Mouse (Mus musculus): ENCODE measurements at regions not wholly inside any gene's neighbourhood (a gene's known extent, or its start where the extent isn't known, plus 50 kb on each side); places are given as distances from the start of the nearest gene placed in this dataset.
A peak's percentile ranks its signal among the peaks of the same experiment; 100 is the strongest.

DNA sequence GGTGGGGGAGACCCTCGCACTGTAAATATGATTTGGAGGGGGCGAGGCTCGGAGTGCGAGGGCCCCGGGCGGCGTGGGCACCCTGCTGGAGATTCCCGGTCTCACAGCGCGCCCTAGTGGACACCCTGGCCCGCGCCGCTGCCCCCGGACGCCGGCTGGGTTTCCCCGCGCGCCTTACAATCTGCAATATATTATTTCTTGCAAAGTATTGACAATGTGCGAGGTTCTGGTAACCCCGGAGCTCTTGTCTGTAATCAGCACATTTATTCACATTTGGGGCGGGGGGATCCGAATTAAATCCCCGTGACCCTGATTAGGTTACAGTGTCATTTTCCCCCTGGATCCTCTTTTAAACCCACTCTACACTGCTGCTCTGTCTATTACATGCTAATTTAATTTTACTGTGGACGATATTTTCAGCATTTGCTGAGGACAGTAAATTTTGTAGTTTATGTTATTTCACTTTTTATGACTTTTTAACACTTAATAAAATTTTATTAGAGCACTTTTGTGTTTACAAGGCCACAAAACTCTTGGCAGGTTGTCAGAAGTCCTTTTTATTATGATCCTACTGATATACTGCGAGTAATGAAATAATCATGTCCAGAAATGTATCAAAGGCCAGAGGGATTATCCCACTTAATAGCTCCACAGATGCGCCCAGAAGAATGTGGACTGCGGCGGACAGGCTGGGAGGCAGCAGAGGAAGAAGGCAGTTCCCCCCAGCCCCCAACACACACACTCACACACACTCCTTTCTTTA lies 312.6 kb downstream of the Mtx2 start:
- WGBS, result 4% methylated on average over 29 of the region's 29 CpGs
- H3K36me3 ChIP-seq, result no peaks in the 10 kb centered on the region
- H3K9me3 ChIP-seq (replicated peaks), result no peaks in the 10 kb centered on the region
- H3K27ac ChIP-seq (replicated peaks), result no peak overlapping the region
- peak overlapping the region; percentile 54 for H3K4me3 ChIP-seq
- peaks cover 28% of the 10 kb centered on the region for H3K4me1 ChIP-seq
- peaks cover 94% of the 10 kb centered on the region for H3K27me3 ChIP-seq (ENCODE audit: low read depth, poor library complexity, severe bottlenecking)
- peak; percentile 69 for DNase-seq (ENCODE audit: low spot score)

DNA sequence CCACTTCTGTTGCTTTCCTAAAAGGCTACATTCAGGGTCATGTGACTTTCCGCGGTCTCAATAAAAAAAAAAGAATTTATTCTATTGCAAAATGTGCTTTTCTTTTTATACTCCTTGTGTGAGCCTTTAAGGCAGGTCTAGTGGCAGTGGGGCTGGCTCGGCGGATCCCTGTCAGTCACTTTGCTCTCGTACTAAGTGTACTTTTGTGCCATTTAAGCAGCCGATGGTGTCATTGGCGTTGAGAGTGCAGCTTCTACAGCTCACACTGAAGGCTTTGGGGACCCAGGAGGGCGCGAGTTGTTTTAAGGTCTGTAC lies 313.1 kb downstream of the Mtx2 start:
- Histone ChIP-seq H3K4me1 (peaks cover 28% of the 10 kb centered on the region), H3K36me3 (no peaks in the 10 kb centered on the region), H3K27me3 (ENCODE audit: low read depth, poor library complexity, severe bottlenecking) (peaks cover 93% of the 10 kb centered on the region), H3K4me3 (no peak overlapping the region), H3K27ac (replicated peaks) (no peak overlapping the region), H3K9me3 (replicated peaks) (no peaks in the 10 kb centered on the region)
- 32% methylated on average over 9 of the region's 9 CpGs for WGBS
- no peak for DNase-seq (ENCODE audit: low spot score)

DNA sequence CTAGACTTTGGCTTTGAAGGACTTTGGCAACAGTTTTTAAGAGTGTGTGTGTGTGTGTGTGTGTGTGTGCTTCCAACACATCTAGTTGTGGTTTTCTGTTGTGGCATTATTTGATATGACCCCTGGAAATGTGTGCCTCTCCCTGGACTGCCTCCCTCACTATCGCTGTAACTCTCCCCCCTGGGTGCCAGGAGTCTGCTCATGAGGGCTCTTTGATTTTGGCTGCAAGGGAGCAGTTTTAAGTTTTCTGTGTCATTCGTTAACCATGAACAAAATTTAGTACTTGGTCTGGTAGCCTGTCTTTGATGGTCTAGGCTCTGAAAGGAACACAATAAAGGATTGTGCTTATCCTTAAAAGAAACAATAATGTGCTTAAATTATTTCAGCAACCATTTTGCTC lies 313.9 kb downstream of the Mtx2 start:
- DNase-seq (ENCODE audit: low spot score), result no peak
- no peaks in the 10 kb centered on the region for H3K36me3 ChIP-seq
- 55% methylated on average over 2 of the region's 2 CpGs for WGBS
- H3K4me1 ChIP-seq, result peaks cover 28% of the 10 kb centered on the region
- no peak overlapping the region for H3K4me3 ChIP-seq
- no peak overlapping the region for H3K27ac ChIP-seq (replicated peaks)
- H3K9me3 ChIP-seq (replicated peaks), result no peaks in the 10 kb centered on the region
- peaks cover 93% of the 10 kb centered on the region for H3K27me3 ChIP-seq (ENCODE audit: low read depth, poor library complexity, severe bottlenecking)

DNA sequence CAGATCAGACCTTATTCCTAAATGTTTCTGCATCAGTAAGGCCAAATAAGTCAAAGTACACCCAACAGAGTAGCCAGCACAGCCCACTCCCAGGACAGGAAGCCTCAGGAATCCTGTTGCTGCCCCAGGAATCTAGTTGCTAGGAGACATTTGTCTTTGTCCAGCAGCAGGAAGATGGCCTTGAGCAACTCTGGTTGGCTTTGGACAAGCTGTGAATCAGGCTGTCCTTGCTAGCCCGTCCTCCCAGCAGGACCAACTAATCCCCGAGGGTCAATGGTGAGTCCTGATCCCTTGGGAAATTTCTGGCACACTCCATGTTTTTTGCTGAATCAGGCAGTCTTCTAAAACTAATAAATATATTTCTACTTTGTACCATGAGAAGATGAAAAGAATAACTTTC lies 317.1 kb downstream of the Mtx2 start:
- 4% methylated on average over 2 of the region's 2 CpGs for WGBS
- DNase-seq (ENCODE audit: low spot score), result peak; percentile 38
- H3K27me3 ChIP-seq (ENCODE audit: low read depth, poor library complexity, severe bottlenecking), result peaks cover 82% of the 10 kb centered on the region
- H3K27ac ChIP-seq (replicated peaks), result no peak overlapping the region
- H3K4me3 ChIP-seq, result no peak overlapping the region
- H3K9me3 ChIP-seq (replicated peaks), result no peaks in the 10 kb centered on the region
- H3K4me1 ChIP-seq, result peaks cover 21% of the 10 kb centered on the region
- H3K36me3 ChIP-seq, result no peaks in the 10 kb centered on the region

DNA sequence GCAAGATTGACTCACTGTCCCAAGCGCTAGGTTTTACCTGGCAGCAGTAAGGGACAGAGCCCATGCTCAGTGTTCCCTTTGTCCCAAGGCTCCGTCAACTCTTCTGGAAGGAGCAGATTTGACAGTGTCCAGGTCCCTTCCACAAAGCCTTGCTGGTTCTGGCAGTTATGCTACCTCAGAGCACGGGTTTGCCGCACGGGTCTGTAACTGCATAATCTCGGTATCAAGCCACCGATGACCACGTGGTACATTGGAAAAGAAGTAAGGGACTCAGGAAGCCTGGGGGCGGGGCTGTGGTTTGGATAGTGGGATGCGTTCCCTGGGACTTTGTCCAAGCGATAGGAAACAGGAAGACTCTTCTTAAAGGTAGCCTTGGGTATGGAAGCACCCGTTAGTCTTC lies 319.3 kb downstream of the Mtx2 start:
- H3K4me3 ChIP-seq, result no peak overlapping the region
- WGBS, result 89% methylated on average over 12 of the region's 12 CpGs
- no peak for DNase-seq (ENCODE audit: low spot score)
- H3K27me3 ChIP-seq (ENCODE audit: low read depth, poor library complexity, severe bottlenecking), result peaks cover 63% of the 10 kb centered on the region
- H3K4me1 ChIP-seq, result peaks cover 9% of the 10 kb centered on the region
- no peaks in the 10 kb centered on the region for H3K9me3 ChIP-seq (replicated peaks)
- H3K36me3 ChIP-seq, result no peaks in the 10 kb centered on the region
- H3K27ac ChIP-seq (replicated peaks), result no peak overlapping the region

DNA sequence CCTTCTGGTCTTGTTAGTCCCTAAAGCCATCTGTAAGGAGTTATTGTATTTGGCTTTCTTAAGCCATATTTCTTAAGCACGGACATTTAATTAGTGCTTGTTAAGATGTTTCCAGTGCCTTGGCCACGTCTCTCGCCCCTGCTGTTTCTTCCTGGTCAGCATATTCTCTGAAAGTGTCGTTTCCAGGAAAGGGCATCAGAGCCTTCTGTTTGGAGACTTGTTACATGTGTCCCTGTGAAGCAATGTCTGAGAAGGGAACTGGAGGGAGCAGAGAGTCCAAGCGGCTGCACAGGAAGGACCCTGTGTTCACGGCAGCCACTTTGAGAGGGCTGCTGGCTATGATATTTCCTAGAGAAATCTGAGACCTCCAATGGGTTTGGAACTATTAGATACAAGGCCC lies 320.7 kb downstream of the Mtx2 start:
- WGBS, result 76% methylated on average over 6 of the region's 6 CpGs
- H3K27me3 ChIP-seq (ENCODE audit: low read depth, poor library complexity, severe bottlenecking), result peaks cover 49% of the 10 kb centered on the region

DNA sequence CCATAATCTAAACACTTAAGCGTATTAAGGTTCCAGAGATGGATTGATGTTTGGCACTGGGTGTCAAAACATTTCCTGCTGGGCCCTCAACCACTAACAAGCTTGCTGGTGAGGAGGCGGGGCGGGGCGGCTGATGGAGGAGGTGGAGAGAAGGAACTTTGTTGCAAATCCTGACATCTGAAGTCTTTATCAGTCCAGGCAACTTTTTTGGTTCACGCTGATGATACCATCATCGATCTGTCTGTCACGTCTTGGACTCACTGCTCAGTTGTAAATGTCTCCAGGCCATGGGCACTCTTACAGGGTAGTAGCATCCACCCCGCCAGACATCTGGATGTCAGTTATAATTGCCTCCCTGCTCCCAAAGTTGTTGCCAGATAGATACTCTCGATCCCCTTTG lies 321.8 kb downstream of the Mtx2 start:
- H3K4me1 ChIP-seq, result peaks cover 8% of the 10 kb centered on the region
- H3K27ac ChIP-seq (replicated peaks), result no peak overlapping the region
- peaks cover 39% of the 10 kb centered on the region for H3K27me3 ChIP-seq (ENCODE audit: low read depth, poor library complexity, severe bottlenecking)
- DNase-seq (ENCODE audit: low spot score), result no peak
- 72% methylated on average over 9 of the region's 9 CpGs for WGBS
- no peaks in the 10 kb centered on the region for H3K9me3 ChIP-seq (replicated peaks)
- no peak overlapping the region for H3K4me3 ChIP-seq
- H3K36me3 ChIP-seq, result no peaks in the 10 kb centered on the region

More for the DNA sequence above, 320.7 kb downstream of the Mtx2 start:
- no peaks in the 10 kb centered on the region for H3K36me3 ChIP-seq
- no peak overlapping the region for H3K4me3 ChIP-seq
- H3K9me3 ChIP-seq (replicated peaks), result no peaks in the 10 kb centered on the region
- H3K27ac ChIP-seq (replicated peaks), result no peak overlapping the region
- H3K4me1 ChIP-seq, result peaks cover 9% of the 10 kb centered on the region
- DNase-seq (ENCODE audit: low spot score), result no peak

DNA sequence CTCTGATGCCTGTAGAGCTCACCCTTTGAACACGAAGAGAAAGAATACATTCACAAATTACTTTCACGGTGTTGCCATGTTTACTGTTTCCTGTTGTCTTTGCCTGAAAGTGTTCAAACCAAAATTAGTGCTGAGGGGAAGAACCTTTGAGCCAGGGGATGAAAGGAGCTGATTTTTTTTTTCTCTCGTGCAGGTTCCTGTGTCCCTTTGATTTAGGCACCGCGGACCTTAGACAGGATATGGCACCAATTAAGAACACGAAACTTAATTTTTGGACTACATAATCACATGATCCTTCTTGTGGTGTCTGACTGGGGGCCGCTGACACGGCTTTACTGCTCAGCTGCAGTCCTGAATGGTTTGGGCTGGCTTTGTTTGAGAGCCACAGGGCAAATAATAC lies 322.4 kb downstream of the Mtx2 start:
- Histone ChIP-seq H3K4me1 (peaks cover 2% of the 10 kb centered on the region), H3K36me3 (no peaks in the 10 kb centered on the region), H3K27ac (replicated peaks) (no peak overlapping the region), H3K9me3 (replicated peaks) (no peaks in the 10 kb centered on the region), H3K27me3 (ENCODE audit: low read depth, poor library complexity, severe bottlenecking) (peaks cover 37% of the 10 kb centered on the region), H3K4me3 (no peak overlapping the region)
- 73% methylated on average over 8 of the region's 8 CpGs for WGBS
- DNase-seq (ENCODE audit: low spot score), result no peak

DNA sequence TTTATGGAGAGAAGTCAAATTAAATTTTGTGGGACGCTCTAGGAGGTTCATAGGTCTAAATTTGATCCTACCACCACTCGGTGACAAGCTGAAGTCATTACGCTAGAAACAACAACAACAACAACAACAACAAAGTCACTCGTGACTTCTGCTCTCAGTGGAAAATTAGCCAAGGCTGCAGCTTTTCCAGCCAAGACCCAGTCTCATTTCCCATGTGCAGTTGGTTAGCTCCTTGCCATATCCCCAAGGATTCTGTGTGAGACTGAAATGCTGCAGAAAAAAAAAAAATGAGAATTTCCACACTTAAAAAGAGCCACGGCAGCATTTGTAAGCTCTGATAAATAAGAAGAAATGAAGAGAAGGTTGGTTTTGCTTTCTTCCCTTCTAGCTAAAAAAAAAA lies 323.4 kb downstream of the Mtx2 start:
- Histone ChIP-seq H3K27me3 (ENCODE audit: low read depth, poor library complexity, severe bottlenecking) (peaks cover 27% of the 10 kb centered on the region), H3K4me1 (no peaks in the 10 kb centered on the region), H3K9me3 (replicated peaks) (no peaks in the 10 kb centered on the region), H3K27ac (replicated peaks) (no peak overlapping the region), H3K4me3 (no peak overlapping the region), H3K36me3 (no peaks in the 10 kb centered on the region)
- no peak for DNase-seq (ENCODE audit: low spot score)
- 84% methylated on average over 5 of the region's 5 CpGs for WGBS

DNA sequence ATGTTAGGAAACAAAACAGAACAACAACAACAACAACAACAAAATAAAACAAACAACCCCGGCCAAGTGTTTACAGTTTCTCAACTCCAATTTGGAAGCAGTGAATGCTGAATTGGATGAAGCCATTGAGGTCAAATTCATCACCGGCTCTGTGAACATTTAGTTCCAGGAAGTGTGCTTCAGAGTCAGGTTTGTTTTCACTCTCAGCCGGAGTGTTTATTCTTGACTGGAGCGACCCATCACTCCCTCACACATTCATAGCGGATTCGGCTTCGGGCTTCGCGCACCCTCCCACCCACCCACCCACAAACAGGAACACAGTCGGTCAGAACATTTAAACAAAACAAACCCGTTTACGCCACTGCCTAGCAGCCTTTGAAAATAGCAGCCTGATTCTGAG lies 324.0 kb downstream of the Mtx2 start:
- H3K4me3 ChIP-seq, result no peak overlapping the region
- WGBS, result 65% methylated on average over 12 of the region's 12 CpGs
- no peaks in the 10 kb centered on the region for H3K9me3 ChIP-seq (replicated peaks)
- H3K27ac ChIP-seq (replicated peaks), result no peak overlapping the region
- no peaks in the 10 kb centered on the region for H3K36me3 ChIP-seq
- H3K4me1 ChIP-seq, result no peaks in the 10 kb centered on the region
- no peak for DNase-seq (ENCODE audit: low spot score)
- H3K27me3 ChIP-seq (ENCODE audit: low read depth, poor library complexity, severe bottlenecking), result peaks cover 22% of the 10 kb centered on the region

DNA sequence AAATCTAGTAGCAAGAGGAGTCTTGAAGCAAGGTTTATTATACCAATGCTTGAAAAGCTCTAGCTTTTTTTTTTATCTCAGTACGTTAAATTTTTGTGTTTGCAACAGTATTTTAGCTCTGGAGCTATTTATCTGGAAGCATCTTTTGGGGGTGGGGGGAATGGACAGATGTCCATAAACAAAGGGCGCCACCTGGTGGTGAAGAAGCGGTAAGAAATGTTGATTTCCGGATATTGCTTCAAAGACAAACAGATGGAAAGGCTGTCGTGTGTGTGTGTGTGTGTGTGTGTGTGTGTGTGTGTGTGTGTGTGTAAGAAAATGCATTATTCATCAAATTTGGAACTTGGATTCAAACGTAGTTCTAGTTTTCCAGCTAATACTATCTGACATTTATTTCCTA lies 325.4 kb downstream of the Mtx2 start:
- no peak overlapping the region for H3K27ac ChIP-seq (replicated peaks)
- WGBS, result 9% methylated on average over 6 of the region's 6 CpGs
- peak; percentile 42 for DNase-seq (ENCODE audit: low spot score)
- no peaks in the 10 kb centered on the region for H3K4me1 ChIP-seq
- H3K4me3 ChIP-seq, result no peak overlapping the region
- no peaks in the 10 kb centered on the region for H3K9me3 ChIP-seq (replicated peaks)
- H3K27me3 ChIP-seq (ENCODE audit: low read depth, poor library complexity, severe bottlenecking), result peaks cover 15% of the 10 kb centered on the region
- H3K36me3 ChIP-seq, result no peaks in the 10 kb centered on the region

DNA sequence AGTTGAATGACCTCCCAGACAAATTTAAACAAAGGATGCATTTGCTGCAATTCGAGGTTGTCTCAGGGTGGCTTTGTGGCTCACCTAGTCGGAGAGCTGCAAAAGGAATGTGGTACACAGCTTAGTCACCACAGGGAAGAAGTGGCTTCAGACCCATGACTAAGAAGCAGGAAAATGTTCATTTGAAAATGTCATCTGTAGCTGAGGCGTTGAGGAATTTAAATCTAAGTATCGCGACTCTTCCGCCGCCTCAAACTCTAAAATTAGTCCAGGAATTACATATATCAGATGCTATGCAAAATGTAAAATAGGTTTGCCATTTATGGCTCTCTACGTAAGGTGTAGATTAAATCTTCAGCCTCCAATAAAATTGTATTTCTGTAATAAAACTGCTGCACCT lies 325.9 kb downstream of the Mtx2 start:
- Histone ChIP-seq H3K4me1 (no peaks in the 10 kb centered on the region), H3K9me3 (replicated peaks) (no peaks in the 10 kb centered on the region), H3K4me3 (no peak overlapping the region), H3K27me3 (ENCODE audit: low read depth, poor library complexity, severe bottlenecking) (peaks cover 9% of the 10 kb centered on the region), H3K27ac (replicated peaks) (no peak overlapping the region), H3K36me3 (no peaks in the 10 kb centered on the region)
- no peak for DNase-seq (ENCODE audit: low spot score)
- 91% methylated on average over 8 of the region's 8 CpGs for WGBS

DNA sequence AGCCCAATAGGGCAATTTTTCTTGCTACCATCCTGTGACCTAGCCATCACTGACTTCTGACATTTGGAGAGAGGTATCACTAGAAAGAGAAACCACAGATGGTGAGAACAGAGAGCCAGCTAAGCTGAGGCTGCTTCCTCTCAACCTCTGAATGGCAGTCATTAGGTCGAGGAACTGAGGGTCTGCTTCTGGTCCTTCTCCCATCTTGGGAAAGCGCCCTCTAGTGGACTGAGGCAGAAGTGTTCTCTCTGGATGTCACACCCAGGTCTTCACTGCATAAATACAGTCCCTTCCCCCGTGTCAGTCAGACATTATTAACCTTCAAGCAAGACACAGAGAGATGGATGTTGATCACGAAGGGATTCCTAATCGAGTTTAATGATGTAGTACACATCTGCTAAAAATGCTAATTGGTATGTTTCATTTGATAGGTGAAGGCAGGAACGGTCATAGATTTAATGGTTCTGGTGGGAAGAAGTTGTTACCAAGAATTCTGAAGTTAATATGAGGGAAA lies 326.9 kb downstream of the Mtx2 start:
- Histone ChIP-seq H3K4me1 (no peaks in the 10 kb centered on the region), H3K27ac (replicated peaks) (no peak overlapping the region), H3K9me3 (replicated peaks) (no peaks in the 10 kb centered on the region), H3K36me3 (no peaks in the 10 kb centered on the region), H3K27me3 (ENCODE audit: low read depth, poor library complexity, severe bottlenecking) (peaks cover 4% of the 10 kb centered on the region; the same call in 1 of the 2 replicates), H3K4me3 (no peak overlapping the region)
- 34% methylated on average over 6 of the region's 6 CpGs for WGBS
- peak; percentile 60 for DNase-seq (ENCODE audit: low spot score)

DNA sequence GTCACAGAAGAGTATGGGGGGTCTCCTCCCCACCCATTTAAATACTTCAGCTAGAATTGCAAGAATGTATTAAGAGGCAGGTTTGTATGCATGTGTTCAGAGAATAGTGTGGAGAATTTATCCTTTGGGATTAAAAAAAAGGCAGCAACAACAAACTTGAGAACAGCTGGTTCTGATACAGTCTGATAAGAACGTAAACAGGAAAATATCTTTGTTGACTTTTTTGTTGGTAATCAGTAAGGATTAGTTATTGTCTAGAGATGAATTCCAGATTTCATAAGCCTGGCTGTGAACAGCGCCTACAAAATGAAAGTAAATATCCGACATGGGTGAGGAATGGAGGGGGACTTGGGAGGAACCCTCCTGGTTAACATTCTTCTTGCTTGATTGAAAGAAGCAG lies 328.8 kb downstream of the Mtx2 start:
- WGBS, result 86% methylated on average over 3 of the region's 3 CpGs

More for the DNA sequence above, 328.8 kb downstream of the Mtx2 start:
- Histone ChIP-seq H3K9me3 (replicated peaks) (no peaks in the 10 kb centered on the region), H3K4me1 (no peaks in the 10 kb centered on the region), H3K4me3 (no peak overlapping the region), H3K36me3 (no peaks in the 10 kb centered on the region), H3K27me3 (ENCODE audit: low read depth, poor library complexity, severe bottlenecking) (no peaks in the 10 kb centered on the region), H3K27ac (replicated peaks) (no peak overlapping the region)
- no peak for DNase-seq (ENCODE audit: low spot score)
